Mouse (Mus musculus): ENCODE results near the gene Itgb2l. TPM values are rescaled to one million over a fixed set of nuclear protein-coding genes. Genes with fewer than 3 reads are reported as not detected.

The Itgb2l gene
- polyA plus RNA-seq, 1 experiment: not detected

DNA sequence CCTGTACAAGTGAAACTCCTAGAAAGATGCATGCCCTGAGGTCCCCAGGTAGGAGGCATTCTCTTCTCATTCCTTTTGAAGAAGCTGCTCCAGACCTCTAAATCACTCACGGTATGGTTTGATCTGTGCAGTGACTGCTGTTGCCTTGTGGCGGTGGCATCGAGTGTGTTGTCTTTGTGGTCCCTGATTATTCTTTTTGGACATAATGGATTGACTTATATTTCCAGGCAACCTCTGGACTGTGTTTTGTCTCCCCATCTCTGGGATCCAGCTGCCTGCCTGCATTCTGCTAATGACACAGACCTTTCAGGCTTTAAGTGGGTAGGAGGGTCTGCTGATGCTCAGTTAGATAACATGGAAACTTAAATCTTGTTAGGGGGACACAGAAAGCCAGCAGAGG, 44.6 kb downstream of the Itgb2l start:
- Histone ChIP-seq H3K4me3 (replicated peaks) (no peak overlapping the region), H3K27me3 (ENCODE audit: control insufficient read depth) (no peaks in the 10 kb centered on the region), H3K36me3 (ENCODE audit: control insufficient read depth) (no peaks in the 10 kb centered on the region), H3K9me3 (ENCODE audit: control insufficient read depth, low read length) (no peaks in the 10 kb centered on the region), H3K4me1 (ENCODE audit: control insufficient read depth) (no peaks in the 10 kb centered on the region)
- TF ChIP-seq GATA1 (IDR thresholded peaks at IDR 0.05; ENCODE audit: low read length): no peak
- TF ChIP-seq TAL1 (IDR thresholded peaks at IDR 0.05; ENCODE audit: low read length): no peak

GRCm38 (mm10) chr16:96396013-96396650, 47.3 kb downstream of the Itgb2l start:
- Histone ChIP-seq H3K9me3 (ENCODE audit: control insufficient read depth, low read length) (peaks cover 3% of the 10 kb centered on the region; the same call in 1 of the 2 replicates), H3K4me1 (ENCODE audit: control insufficient read depth) (no peaks in the 10 kb centered on the region), H3K4me3 (replicated peaks) (no peak overlapping the region), H3K36me3 (ENCODE audit: control insufficient read depth) (no peaks in the 10 kb centered on the region; the same call in 1 of the 2 replicates), H3K27me3 (ENCODE audit: control insufficient read depth) (no peaks in the 10 kb centered on the region)
- TF ChIP-seq TAL1 (IDR thresholded peaks at IDR 0.05; ENCODE audit: low read length): no peak
- TF ChIP-seq GATA1 (IDR thresholded peaks at IDR 0.05; ENCODE audit: low read length): no peak

DNA sequence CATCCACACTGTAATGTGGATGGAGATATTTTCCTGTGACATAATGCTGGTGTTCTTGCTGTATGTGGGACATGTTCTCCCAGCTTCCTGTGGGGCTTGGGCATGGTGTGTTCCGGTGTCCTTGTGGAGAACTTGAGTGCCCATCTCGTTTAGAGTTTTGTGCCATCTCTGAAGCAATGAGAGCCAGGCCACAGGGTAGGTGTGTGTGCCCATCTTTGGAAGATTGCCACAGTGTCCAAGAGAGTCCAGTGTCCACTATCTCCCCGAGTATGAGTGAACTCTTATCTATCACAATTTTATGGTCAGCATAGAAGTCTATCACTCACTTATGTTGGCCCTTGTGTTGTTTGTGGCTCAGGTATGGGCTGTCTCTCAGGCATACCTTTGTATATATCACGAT, 47.9 kb downstream of the Itgb2l start:
- no peaks in the 10 kb centered on the region; the same call in 1 of the 2 replicates for H3K36me3 ChIP-seq (ENCODE audit: control insufficient read depth)
- H3K9me3 ChIP-seq (ENCODE audit: control insufficient read depth, low read length): peaks cover 3% of the 10 kb centered on the region; the same call in 1 of the 2 replicates
- TF ChIP-seq TAL1 (IDR thresholded peaks at IDR 0.05; ENCODE audit: low read length) (no peak), GATA1 (IDR thresholded peaks at IDR 0.05; ENCODE audit: low read length) (no peak)

DNA sequence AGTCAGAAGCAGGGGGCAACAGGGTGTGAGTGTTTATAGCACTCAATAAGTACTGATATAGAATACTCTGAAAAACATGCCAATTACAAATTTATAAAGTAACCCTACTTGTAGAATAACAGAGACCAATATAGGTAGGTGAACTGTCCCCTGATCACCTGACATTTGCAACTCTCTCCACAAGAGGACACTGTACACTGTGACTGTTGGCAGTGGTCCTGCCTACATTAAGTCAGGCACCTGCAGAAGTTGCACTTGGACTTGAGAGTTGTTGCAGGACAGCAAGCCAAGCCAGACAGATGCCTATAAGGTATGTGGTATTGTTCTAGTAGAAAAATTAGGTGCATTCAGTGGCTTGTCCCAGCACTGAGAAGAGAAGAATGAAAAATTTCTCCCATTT, 52.3 kb downstream of the Itgb2l start:
- no peaks in the 10 kb centered on the region for H3K27me3 ChIP-seq (ENCODE audit: control insufficient read depth)
- H3K4me3 ChIP-seq (replicated peaks): no peak overlapping the region
- no peaks in the 10 kb centered on the region; the same call in 1 of the 2 replicates for H3K36me3 ChIP-seq (ENCODE audit: control insufficient read depth)
- no peaks in the 10 kb centered on the region for H3K4me1 ChIP-seq (ENCODE audit: control insufficient read depth)
- H3K9me3 ChIP-seq (ENCODE audit: control insufficient read depth, low read length): peaks cover 3% of the 10 kb centered on the region; the same call in 1 of the 2 replicates
- TF ChIP-seq TAL1 (IDR thresholded peaks at IDR 0.05; ENCODE audit: low read length): no peak
- TF ChIP-seq GATA1 (IDR thresholded peaks at IDR 0.05; ENCODE audit: low read length): no peak

More for the DNA sequence above, 47.9 kb downstream of the Itgb2l start:
- Histone ChIP-seq H3K4me1 (ENCODE audit: control insufficient read depth) (no peaks in the 10 kb centered on the region), H3K4me3 (replicated peaks) (no peak overlapping the region), H3K27me3 (ENCODE audit: control insufficient read depth) (no peaks in the 10 kb centered on the region)

DNA sequence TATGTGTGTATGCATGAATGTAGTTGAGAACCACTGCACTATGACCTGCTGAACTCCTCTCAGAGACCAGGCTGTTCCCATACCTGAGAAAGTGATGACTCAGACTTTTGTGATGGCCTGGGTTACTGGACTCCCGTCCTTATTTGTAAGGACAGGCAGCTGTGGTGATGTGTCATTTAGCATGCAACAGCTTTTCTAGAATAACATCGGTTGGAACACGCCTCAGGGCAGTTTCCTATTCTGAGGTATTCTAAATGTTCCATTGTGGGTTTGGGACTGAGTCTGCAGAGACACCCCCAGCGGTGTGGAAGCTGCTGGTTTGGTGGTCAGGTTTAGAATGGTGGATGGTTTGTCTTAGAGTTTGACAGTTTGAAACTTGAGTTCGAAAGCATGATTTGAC, 54.9 kb downstream of the Itgb2l start:
- Histone ChIP-seq H3K36me3 (ENCODE audit: control insufficient read depth) (no peaks in the 10 kb centered on the region; the same call in 1 of the 2 replicates), H3K4me1 (ENCODE audit: control insufficient read depth) (no peaks in the 10 kb centered on the region), H3K9me3 (ENCODE audit: control insufficient read depth, low read length) (peaks cover 3% of the 10 kb centered on the region; the same call in 1 of the 2 replicates), H3K27me3 (ENCODE audit: control insufficient read depth) (no peaks in the 10 kb centered on the region), H3K4me3 (replicated peaks) (no peak overlapping the region)
- no peak for TF ChIP-seq GATA1 (IDR thresholded peaks at IDR 0.05; ENCODE audit: low read length)
- TF ChIP-seq TAL1 (IDR thresholded peaks at IDR 0.05; ENCODE audit: low read length): no peak

- H3K9me3 ChIP-seq (ENCODE audit: control insufficient read depth, low read length): peaks cover 3% of the 10 kb centered on the region; the same call in 1 of the 2 replicates
- H3K27me3 ChIP-seq (ENCODE audit: control insufficient read depth): no peaks in the 10 kb centered on the region
- no peaks in the 10 kb centered on the region; the same call in 1 of the 2 replicates for H3K36me3 ChIP-seq (ENCODE audit: control insufficient read depth)
- TF ChIP-seq TAL1 (IDR thresholded peaks at IDR 0.05; ENCODE audit: low read length): no peak
- no peaks in the 10 kb centered on the region for H3K4me1 ChIP-seq (ENCODE audit: control insufficient read depth)
- H3K4me3 ChIP-seq (replicated peaks): no peak overlapping the region
These were observed 55.6 kb downstream of the Itgb2l start for GRCm38 (mm10) chr16:96387685-96388371.

GRCm38 (mm10) chr16:96384741-96385140, 58.7 kb downstream of the Itgb2l start:
- Histone ChIP-seq H3K4me3 (replicated peaks) (no peak overlapping the region), H3K9me3 (ENCODE audit: control insufficient read depth, low read length) (no peaks in the 10 kb centered on the region), H3K36me3 (ENCODE audit: control insufficient read depth) (no peaks in the 10 kb centered on the region), H3K27me3 (ENCODE audit: control insufficient read depth) (no peaks in the 10 kb centered on the region), H3K4me1 (ENCODE audit: control insufficient read depth) (no peaks in the 10 kb centered on the region)
- TF ChIP-seq TAL1 (IDR thresholded peaks at IDR 0.05; ENCODE audit: low read length): no peak
- TF ChIP-seq GATA1 (IDR thresholded peaks at IDR 0.05; ENCODE audit: low read length): no peak

DNA sequence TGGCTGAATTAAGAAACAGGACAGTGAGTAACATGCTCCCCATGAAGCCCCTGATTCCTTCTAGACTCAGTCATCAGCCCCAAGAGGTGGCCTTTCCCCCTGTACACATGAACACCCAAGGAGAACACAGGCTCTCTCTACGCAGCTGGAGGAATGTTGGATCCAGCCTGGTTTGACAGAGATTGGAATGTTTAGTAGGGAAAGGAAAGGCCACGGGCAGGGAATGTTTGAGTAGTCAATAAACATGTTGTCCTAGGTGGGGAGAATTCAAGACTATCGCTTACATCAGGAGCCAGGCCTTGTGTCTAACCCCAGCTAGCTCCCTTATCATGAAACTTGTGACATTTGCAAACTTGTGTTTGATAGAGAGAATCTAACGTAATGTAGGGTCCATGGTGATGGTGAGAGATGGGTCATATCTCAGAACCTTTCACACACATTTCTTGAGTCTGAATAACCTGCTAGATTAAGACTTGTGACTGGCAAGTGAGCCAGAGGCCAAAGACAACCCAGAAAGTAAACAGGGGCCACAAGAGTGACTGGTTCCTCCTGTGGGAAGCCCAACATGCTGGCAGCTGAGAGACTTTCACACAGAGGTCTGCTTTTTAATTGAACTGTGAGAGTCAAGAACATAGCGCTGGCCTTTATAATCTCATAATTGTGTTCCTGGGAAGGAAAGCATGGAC, 60.8 kb downstream of the Itgb2l start:
- Histone ChIP-seq H3K4me1 (ENCODE audit: control insufficient read depth) (no peaks in the 10 kb centered on the region), H3K27me3 (ENCODE audit: control insufficient read depth) (no peaks in the 10 kb centered on the region), H3K36me3 (ENCODE audit: control insufficient read depth) (no peaks in the 10 kb centered on the region), H3K4me3 (replicated peaks) (no peak overlapping the region), H3K9me3 (ENCODE audit: control insufficient read depth, low read length) (no peaks in the 10 kb centered on the region)
- TF ChIP-seq TAL1 (IDR thresholded peaks at IDR 0.05; ENCODE audit: low read length): no peak
- no peak for TF ChIP-seq GATA1 (IDR thresholded peaks at IDR 0.05; ENCODE audit: low read length)

GRCm38 (mm10) chr16:96381435-96381834, 62.0 kb downstream of the Itgb2l start:
- H3K36me3 ChIP-seq (ENCODE audit: control insufficient read depth): no peaks in the 10 kb centered on the region
- TF ChIP-seq GATA1 (IDR thresholded peaks at IDR 0.05; ENCODE audit: low read length) (no peak), TAL1 (IDR thresholded peaks at IDR 0.05; ENCODE audit: low read length) (no peak)
- no peak overlapping the region for H3K4me3 ChIP-seq (replicated peaks)
- H3K9me3 ChIP-seq (ENCODE audit: control insufficient read depth, low read length): no peaks in the 10 kb centered on the region
- no peaks in the 10 kb centered on the region for H3K27me3 ChIP-seq (ENCODE audit: control insufficient read depth)
- H3K4me1 ChIP-seq (ENCODE audit: control insufficient read depth): no peaks in the 10 kb centered on the region

All from erythroblast, embryonic 14.5 days (primary cell).